8 mouse cellular contexts compared by ENCODE assay signal in genomic region chr10:96722491-96722890, GRCm38 (mm10).
DNase-seq lines count a peak whose midpoint lies in the region; ATAC-seq and TF ChIP-seq lines count a peak whose summit lies in the region.

No protein-coding gene starts in this region.

- no peaks in the 10 kb centered on the region for H3K27me3 ChIP-seq in embryonic facial prominence, embryonic 12.5 days
- no peaks in the 10 kb centered on the region for H3K27me3 ChIP-seq in heart, postnatal 0 days (ENCODE audit: control insufficient read depth, insufficient read depth, low read length)
- no peaks in the 10 kb centered on the region for H3K27me3 ChIP-seq in stomach, embryonic 15.5 days (replicated peaks)

- H3K36me3 ChIP-seq in embryonic facial prominence, embryonic 12.5 days: no peaks in the 10 kb centered on the region
- no peaks in the 10 kb centered on the region for H3K36me3 ChIP-seq in heart, postnatal 0 days (replicated peaks; ENCODE audit: control insufficient read depth, insufficient read depth, low read length)
- no peaks in the 10 kb centered on the region for H3K36me3 ChIP-seq in stomach, embryonic 15.5 days

- H3K4me2 ChIP-seq in embryonic facial prominence, embryonic 12.5 days (replicated peaks): no peak overlapping the region
- no peak overlapping the region for H3K4me2 ChIP-seq in heart, postnatal 0 days (ENCODE audit: low read depth, low read length)
- peak overlapping the region; percentile 17; the same call in 1 of the 2 replicates for H3K4me2 ChIP-seq in stomach, embryonic 15.5 days

- ATAC-seq in embryonic facial prominence, embryonic 12.5 days (ENCODE audit: insufficient number of reproducible peaks, insufficient read depth, low FRiP score, low TSS enrichment): peak; percentile 88
- ATAC-seq in heart, postnatal 0 days (ENCODE audit: insufficient read depth, low read depth): peak; percentile 88
- peak; percentile 96 for ATAC-seq in stomach, embryonic 15.5 days (ENCODE audit: insufficient read depth, low FRiP score, low read depth)

- no peak for TF ChIP-seq CTCF in heart, postnatal 0 days (IDR thresholded peaks at IDR 0.05; ENCODE audit: low read depth)

- peaks cover 17% of the 10 kb centered on the region; the same call in 1 of the 2 replicates for H3K4me1 ChIP-seq in embryonic facial prominence, embryonic 12.5 days
- peaks cover 9% of the 10 kb centered on the region; the same call in 1 of the 2 replicates for H3K4me1 ChIP-seq in heart, postnatal 0 days (ENCODE audit: control insufficient read depth, insufficient read depth)
- H3K4me1 ChIP-seq in stomach, embryonic 15.5 days: peaks cover 11% of the 10 kb centered on the region

- no peak overlapping the region for H3K4me3 ChIP-seq in embryonic facial prominence, embryonic 12.5 days
- no peak overlapping the region for H3K4me3 ChIP-seq in heart, postnatal 0 days (ENCODE audit: low read depth, low read length)
- H3K4me3 ChIP-seq in stomach, embryonic 15.5 days (replicated peaks): no peak overlapping the region

- H3K27ac ChIP-seq in embryonic facial prominence, embryonic 12.5 days: 0 out of 2 replicates have a peak overlapping the region, but pooled peaks have one; percentile 24
- no peak overlapping the region for H3K27ac ChIP-seq in heart, postnatal 0 days (ENCODE audit: low read depth)
- peak overlapping the region; percentile 73 for H3K27ac ChIP-seq in stomach, embryonic 15.5 days

- DNase-seq in spleen, postnatal 36 days (ENCODE audit: low spot score in 2 of 2): peak; percentile 18 to 22
- DNase-seq in spleen, adult 12 weeks (ENCODE audit: low spot score): no peak
- DNase-seq in heart, postnatal 0 days (ENCODE audit: low spot score): peak; percentile 44
- peak; percentile 82 for DNase-seq in kidney, postnatal 10 days
- peak; percentile 88 for DNase-seq in lung, postnatal 36 days
- no peak for DNase-seq in frontal cortex, adult 2 months (ENCODE audit: extremely low spot score in 1 of 2, low spot score in 1 of 2)

- no peaks in the 10 kb centered on the region for H3K9me3 ChIP-seq in embryonic facial prominence, embryonic 12.5 days
- H3K9me3 ChIP-seq in heart, postnatal 0 days (replicated peaks; ENCODE audit: control insufficient read depth, low read length): no peaks in the 10 kb centered on the region
- no peaks in the 10 kb centered on the region for H3K9me3 ChIP-seq in stomach, embryonic 15.5 days

- 21% methylated on average over 9 of the region's 9 CpGs for WGBS in embryonic facial prominence, embryonic 12.5 days
- WGBS in heart, postnatal 0 days: 23% methylated on average over 9 of the region's 9 CpGs
- WGBS in stomach, embryonic 15.5 days: 14% methylated on average over 9 of the region's 9 CpGs

- no peak for TF ChIP-seq EP300 in heart, postnatal 0 days (IDR thresholded peaks at IDR 0.05; ENCODE audit: low read depth)

- H3K9ac ChIP-seq in embryonic facial prominence, embryonic 12.5 days: no peak overlapping the region
- H3K9ac ChIP-seq in heart, postnatal 0 days (replicated peaks; ENCODE audit: low read depth, low read length): no peak overlapping the region
- H3K9ac ChIP-seq in stomach, embryonic 15.5 days: no peak overlapping the region

Comparison
In these comparisons a context has a peak if more than half of its experiments do, and no peak if none do; other contexts are left out.
1. DNase-seq: peak in spleen, postnatal 36 days (2 of 2), heart, postnatal 0 days (single experiment), kidney, postnatal 10 days (single experiment) and lung, postnatal 36 days (single experiment); none in spleen, adult 12 weeks (single experiment) and frontal cortex, adult 2 months (0 of 2).
2. Peak in every context shown above with its lines, with median percentiles within 50 percentile points of each other: ATAC-seq.